Mouse (Mus musculus) cerebellum, postnatal 36 days (tissue): ENCODE results near the gene Oser1.

Source experiments
- DNase-seq, 2 experiments: peaks; one replicate each; pipeline ENCODE4 v3.0.0; 2021 to 2022; ENCODE audit warnings: mixed read lengths in 2 of 2

Oser1 gene

DNA sequence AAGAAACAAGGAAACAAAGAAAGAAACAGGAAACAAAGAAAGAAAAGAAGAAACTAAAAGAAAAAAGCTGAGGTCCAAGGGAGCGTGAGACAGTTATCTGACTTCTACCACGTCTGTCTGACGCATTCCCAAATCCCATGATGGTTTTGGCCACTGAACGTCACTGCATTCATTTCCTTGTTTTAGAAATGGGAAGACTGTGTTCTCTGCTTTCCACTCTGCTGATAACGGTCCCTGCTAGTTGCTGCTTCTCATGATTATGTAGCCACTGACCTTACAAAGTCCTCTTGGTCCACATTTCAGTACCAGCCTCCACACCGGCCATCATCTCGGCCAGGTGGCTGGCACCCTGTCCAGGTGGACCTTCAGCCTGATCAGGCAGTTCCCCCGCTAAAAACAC, 25.3 kb downstream of the Oser1 start:
- DNase-seq = no peak

DNA sequence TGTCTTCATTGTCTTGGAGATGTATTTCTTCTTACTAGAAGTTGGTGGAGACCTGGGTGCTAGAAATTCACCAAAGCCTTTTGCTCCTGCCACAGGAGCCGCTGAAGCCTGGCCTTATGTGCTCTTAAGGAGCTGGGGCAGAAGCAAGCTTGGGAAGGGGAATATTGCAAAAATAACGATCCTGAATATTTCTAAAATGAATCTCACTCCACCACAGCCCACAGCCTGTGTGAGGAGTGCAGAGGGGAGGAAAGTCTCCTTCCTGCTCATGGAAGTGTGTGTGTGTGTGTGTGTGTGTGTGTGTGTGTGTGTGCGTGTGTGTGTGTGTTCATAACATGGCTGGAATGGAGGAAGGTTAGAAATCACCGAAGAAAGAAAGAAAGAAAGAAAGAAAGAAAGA, 25.7 kb downstream of the Oser1 start:
- no peak for DNase-seq

DNA sequence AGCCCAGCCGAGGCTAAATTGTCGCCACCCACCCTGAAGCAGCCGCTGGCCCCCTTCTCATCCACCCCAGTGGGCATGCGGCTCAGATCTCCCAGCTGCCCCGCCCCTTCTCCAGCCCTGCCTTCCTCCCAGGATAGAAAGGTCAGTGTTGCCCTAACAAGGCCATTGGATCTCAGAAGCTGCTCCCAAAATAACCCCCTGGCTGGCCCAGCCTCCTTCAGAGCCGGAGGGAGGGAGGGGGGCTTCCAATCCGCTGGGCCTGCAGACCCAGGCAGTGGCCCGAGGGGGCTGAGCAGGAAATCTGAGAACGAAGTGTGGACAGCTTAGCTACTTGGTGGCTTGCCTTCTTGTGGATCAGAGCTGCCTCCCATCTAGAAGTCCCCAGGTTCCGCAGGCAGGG, 26.6 kb downstream of the Oser1 start, which contains the start of gene Jph2:
Gene Jph2 (minus strand): TSS at position 89 of the 400 bp plus-strand sequence.
- DNase-seq = no peak

DNA sequence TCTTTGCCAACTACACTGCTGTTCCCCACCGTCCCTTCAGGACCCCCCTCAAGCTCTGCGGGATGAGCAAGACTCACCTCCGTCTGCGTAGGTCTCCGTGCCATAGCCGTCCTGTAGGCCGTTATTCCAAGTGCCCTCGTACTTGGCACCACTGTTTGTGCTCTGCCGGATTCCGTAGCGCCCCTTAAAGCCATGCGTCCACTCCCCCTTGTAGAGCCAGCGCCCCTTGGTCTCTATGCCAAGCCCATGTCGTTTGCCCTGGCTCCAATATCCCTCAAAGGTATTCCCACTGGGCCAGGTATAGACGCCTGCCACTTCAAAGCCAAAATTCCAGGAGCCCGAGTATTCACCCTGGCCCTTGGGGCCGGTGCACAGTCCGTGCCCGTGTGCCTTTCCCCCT, 27.4 kb downstream of the Oser1 start:
- DNase-seq = no peak

DNA sequence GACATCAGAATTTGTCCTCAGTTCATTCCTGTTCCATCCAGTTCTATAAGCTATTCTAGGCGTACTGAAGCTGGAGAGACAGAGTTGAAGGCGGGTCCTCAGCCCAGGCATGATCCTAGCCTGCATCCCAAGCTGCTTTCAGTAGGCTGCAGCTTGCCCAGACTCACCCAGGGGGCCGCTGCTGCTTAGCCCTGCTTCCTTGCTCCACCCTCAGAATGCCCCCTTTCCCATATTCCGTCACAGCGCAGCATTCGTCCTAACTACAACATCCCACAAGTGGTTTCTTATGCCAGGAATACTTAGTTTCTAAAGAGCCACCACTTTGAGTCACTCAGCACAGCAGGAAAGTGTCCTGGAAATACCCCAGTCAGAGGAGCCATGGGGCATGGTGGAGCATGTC, 29.5 kb downstream of the Oser1 start:
- no peak for DNase-seq

DNA sequence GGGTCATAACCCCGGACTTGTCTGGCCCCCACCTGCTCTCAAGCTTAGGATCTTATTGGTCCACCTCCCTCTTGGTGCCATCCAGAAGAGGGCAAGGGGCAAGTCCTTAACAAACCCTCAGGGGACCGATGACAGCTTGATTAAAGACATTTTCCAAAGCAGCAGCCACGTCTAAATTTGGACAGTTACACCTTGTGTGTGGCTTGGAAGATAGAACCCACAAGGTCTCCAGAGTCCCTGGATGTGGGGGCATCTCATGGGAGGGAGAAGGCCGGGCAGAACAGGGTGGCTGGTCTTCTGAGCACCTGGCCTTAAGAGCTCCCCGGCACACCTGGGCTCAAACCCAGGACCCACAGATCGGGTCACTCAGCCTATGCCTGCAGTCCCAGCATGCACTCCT, 30.5 kb downstream of the Oser1 start:
- DNase-seq = no peak

DNA sequence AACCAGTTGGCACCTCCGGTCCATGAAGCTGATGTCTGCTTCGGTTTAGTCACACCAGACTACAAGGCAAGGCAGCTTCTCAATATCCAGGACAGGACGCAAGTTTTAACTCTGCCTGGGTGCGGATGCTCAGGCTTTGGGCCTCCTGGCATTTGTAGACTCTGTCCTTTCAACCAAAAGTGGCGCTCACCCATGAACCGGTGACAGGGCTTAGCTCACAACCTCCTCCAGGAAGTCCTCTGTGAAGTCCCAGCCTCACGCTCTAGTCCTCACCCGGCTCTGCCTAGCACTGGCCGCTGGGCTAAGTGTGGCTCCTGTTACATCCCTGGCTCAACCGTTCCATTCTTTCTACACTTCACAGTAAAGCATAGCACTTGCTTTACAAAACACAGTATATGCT, 31.3 kb downstream of the Oser1 start:
- no peak for DNase-seq

DNA sequence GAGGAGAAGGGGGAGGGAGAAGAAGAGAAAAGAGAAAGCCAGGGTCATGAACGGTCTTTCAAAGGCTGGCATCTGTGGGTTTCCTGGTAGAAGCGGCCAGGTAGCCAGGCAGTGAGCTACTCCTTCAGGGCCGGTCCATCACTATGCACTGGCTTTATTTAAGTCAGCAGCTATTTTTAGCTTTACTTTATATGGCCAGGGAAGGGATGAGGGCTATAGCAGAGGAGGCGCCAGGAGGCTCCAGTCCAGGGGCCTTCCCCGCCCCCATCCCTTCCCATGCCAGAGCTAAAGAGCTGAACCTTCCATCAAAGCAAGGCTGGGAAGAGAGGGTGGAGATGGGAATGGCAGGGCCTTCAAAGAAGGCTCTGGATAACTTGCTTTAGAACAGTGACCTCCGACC, 32.1 kb downstream of the Oser1 start:
- no peak for DNase-seq

DNA sequence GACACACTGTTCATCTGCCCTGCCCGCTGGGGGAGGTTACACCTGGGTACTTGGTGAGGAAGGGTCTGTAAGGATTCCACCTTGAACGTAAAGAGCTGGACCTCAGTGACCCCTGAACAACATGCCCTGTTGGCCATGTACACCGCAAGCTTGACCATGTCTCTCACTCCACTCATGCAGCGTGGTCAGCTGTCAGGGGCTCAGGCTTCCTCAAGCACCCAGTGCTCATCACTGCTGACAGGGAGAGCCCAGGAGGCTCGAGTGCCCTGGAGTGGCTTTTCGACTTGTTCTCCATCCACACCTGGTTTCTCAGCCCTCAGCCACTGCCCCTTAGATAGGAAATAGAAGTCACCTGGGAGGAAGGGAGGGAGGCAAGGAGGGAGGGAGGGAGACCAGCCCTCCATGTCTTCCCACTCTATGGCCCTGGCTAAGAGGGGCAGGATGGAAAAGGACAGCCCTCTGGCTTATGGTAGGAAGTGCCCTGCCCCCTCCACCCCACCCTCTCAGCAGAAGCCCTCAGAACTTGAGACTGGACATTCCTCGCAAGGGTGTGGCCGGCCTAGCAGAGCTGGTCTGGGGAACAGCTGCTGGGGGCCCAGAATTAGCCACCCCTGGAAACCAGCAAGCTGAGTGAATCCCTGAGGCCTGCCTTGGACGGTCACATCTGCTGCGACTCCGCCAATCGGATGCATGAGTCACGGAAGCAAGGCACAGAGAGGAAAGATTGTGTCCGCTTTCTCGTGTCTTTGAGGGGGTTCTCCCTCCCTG, 37.9 kb downstream of the Oser1 start:
- no peak for DNase-seq

DNA sequence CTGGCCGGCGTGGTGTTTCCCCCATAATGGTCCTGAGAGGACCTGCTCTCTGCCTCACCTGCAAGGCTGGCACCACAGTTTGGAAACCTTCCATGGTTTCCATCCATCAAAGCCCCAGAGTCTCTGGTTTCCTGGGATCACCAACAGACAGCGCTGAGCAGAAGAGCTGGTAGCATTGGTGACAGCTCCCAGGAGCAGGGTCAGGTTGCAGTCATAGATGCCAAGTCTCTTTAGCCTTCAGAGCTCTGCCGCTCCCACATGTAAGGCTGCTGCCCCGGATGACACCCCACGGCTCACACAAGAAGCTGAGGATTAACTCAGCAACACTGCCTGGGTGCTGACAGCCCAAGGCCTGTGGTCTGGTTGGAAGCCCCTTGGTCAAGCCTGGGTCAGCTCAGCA, 39.4 kb downstream of the Oser1 start:
- no peak for DNase-seq

DNA sequence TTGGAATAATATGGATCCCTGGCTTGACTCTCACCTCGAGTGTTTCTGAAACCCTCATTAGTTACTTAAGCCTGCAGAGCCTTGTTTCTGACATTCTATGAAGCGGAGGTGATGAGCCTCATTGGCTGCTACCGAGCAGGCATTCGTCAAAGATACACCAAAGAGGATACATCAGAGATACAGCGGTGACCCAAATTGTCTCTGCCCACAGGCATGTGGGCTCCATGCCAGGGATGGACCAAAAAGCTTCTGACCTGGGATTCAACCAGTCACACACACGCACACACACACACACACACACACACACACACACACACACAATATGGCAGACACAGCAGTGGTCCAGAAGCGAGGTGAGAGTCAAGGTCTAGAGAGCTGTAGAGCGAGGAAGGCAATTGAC, 43.3 kb downstream of the Oser1 start:
- DNase-seq = peak in 1 of 2 experiments; percentile 9

DNA sequence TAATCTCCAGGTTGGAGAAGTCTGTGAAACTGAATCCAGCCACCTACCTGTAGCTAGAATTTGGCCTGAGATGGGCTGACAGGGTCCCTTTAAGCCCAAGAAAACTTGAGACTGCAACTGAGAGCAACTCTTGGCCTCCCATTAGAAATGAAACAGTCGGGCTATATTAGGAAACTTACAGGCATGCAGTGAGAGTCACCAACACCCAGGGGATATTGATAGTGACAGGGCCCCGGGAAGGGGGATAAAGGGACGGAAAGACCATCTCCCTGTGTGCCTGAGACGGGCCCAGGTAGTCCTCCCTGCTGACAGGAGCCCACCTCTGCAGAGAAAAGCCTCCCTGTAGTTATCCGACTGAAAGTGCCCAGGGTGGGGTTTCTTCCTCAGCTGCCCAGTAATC, 45.1 kb downstream of the Oser1 start:
- DNase-seq = no peak

DNA sequence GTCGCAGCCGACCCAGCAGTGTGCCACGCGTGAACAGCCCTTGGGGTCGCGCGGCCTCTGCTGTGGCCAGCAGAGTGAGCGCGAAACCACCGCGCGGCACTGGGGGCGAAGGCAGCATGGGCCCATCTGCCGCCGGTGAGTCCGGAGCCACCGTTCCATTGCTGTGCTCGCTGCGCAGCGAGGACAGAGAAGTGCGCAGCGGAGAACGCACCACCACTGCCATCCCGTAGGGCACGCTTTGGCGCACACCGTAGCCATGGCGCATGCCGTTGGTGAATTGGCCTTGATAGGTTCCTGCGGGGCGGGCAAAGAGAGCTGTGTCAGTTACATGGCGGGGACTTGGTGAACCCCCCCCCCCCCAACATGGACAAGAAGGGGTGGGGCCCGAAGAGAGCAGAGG, 48.4 kb downstream of the Oser1 start:
- no peak for DNase-seq

DNA sequence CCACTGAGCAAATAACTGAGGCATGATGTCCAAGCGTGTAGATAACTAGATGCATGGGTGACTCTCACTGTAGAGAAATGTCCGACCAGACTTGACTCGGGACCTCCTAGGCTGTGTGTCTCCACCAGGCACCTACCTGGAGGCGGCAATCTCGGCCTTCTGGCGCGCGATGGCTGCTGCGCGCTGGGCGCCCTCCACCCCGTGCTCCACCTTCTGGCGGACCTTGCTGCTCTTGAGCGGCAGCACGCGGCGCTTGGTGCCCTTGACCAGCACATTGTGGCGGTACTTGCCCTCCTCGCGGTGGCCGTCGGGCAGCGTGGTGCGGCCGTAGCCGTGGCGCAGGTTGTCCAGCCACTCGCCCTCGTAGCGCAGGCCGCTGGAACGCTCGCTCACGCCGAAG, 49.0 kb downstream of the Oser1 start:
- DNase-seq = no peak

DNA sequence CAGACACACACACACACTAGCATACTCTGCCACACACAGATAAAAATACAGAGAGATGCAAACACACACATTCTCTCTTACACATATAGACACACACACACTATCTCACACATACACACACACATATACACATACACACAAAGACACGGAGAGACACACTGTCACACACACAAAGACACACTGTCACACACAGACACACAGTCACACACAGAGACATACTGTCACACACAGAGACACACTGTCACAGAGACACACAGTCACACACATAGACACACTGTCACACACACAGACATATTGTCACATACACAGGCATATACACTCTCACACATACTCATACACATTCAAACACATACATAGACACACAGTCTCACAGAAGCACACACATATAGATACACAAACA, 51.9 kb downstream of the Oser1 start:
- DNase-seq = no peak

DNA sequence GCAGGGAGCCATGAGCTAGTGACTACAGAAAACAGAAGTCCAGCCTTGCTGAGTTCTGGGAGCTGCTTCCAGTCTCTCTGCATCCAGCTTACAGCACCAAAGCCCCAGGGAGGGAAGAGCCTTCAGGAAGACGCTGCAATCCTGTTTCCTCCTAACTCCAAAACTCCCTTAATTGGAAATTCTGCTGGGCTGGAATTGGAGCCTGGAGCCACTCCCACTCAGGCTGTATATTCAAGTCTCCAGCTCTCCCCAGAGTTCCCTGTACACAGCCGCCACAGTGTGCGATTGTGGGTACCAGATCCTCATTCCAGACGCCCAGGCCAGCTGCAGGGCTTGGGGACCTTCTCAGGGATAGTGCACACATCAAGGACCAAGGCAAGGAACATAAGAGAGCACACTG, 54.3 kb downstream of the Oser1 start:
- DNase-seq = no peak

DNA sequence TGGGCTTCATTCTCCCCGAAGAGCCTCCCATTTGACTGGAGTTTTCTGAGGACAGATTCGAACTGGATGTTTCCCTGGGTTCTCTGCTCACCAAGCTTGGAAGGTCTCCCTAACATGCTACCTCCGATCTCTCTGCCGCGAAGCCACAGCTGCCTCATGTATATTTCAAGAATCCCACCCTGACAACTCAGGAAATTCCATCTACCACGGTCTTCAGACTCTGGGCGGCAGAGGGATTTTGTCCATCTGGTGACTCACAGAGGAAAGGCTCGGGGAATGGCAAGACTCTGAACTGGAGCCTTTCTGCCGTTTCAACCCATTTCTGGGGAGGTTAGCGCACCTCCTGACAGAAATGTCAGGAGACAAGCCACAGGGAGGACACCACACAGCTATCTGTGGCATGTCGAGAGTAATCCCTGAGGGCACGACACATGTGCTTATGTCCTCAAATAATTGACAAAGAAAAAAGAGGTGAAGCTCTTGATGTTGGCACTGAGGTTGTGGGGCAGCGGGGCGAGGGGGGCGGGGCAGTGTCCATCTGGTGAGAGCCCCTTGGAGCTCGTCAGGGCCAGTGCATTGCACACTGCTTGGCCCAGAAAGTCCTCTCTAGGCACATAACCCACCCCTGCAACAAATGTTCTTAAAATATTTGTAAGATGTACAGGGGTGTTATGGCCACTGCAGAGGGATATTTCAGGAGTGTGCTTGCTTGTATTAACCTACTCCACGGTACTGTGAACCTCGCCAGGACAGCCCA, 59.5 kb downstream of the Oser1 start:
- no peak for DNase-seq

DNA sequence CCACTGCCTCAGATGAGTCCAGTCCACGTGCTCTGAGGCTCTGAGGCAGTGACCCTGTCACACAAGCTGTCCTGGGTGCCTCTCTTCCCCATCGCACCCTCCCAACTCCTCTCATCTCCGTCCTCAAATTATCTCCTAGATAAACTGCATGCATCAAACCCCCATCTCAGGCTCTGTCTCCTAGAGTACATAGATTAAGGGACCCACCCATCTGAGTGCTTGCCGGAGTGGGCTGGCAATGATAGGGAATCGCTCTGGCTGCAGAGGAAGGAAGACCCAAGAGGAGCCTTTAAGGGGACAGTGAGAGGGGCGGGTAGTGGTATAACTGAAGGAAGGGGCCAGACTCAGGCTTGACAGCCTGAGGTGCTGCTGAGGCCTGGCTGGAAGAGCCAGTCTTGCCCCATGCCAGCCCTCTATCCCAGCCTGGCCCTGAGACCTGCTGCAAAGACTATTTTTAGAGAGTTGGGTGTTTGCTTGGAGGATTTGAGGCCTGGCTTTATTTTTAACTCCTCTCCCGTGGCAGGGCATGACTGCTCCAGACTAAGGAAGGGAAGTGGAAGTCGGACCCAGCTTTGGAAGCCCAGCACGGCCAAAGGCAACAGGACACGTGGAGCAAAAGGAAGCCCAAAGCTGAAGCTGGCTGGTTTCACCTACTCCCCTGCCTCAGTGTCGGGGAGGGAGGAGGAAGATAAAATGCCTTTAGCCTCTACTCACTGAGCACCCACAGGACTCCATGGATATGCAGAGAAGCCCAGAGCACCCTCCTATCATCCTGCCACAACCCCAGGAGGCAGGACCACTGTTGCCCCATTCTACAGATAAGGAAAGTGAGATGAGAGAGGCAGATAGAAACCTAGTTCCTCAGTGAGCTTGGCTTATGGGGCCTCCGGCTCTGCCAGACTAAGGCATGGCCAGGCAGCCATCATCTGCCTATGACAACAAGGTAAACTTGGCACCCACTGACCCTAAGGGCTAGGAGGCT, 61.3 kb downstream of the Oser1 start:
- no peak for DNase-seq

DNA sequence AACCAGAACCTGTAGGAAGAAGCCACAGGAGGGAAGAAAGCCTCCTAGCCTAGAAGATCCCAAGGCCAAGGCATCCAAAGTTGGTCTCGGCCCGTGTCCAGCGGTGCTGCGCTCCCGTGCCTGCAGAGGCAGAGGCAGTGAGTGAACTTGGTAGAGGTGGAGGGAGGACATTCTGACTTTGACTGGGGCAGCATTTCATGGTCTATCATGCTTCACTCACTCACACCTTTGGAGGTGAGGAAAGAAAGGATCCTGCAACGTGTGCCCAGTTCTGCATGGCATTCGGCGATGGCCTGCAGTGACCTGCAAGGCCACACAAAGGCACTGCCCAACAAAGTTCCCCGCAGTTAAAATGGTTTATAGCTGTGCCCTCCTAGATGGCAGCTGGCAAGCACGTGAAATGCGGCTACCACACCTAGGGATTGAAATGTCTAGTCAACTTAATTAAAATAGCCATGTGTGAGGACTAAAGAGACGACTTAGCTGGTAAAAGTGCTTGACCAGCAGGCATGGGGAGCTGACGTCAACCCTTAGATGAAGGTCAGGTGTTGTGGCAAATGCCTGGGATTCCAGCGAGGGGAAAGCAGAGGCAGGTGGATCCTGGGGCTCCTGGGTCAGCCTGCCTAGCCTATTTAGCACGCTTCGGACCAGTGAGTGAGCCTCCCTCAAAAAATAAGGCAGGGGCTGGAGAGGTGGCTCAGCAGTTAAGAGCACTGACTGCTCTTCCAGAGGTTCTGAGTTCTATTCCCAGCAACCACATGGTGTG, 63.5 kb downstream of the Oser1 start:
- no peak for DNase-seq

DNA sequence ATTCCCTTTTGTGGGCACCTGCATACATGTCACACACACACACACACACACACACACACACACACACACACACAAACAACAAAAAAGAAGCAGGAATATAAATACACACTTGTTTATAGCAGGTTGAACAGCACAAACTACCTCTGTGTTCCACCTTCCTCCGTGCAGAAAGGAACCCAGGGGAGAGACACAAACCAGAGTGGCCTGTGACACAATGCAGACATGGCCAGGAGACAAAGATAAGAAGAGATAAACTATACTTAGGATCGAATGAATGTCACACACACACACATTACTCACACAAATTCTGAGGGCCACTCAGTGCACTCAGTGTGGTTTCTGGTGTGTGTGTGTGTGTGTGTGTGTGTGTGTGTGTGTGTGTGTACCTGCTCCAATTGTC, 65.2 kb downstream of the Oser1 start:
- no peak for DNase-seq

DNA sequence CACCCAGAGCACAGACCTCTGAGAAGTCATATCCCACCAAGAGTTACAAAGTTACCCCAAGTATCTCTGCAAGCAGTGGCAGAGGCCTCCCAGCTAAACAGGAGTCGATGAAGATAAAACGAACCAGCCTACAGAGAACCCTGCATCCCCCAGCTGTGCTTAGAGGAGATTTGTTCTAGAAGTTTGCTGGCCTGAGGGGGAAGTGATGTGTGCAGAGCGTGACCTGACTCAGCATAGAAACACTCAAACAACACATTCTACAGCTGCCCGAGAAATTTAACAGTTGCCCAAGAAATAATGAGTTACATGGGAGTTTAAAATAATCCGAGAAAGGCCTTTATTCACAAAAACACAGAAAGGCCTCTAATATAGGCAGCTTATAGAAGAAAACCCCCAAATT, 65.8 kb downstream of the Oser1 start:
- no peak for DNase-seq

DNA sequence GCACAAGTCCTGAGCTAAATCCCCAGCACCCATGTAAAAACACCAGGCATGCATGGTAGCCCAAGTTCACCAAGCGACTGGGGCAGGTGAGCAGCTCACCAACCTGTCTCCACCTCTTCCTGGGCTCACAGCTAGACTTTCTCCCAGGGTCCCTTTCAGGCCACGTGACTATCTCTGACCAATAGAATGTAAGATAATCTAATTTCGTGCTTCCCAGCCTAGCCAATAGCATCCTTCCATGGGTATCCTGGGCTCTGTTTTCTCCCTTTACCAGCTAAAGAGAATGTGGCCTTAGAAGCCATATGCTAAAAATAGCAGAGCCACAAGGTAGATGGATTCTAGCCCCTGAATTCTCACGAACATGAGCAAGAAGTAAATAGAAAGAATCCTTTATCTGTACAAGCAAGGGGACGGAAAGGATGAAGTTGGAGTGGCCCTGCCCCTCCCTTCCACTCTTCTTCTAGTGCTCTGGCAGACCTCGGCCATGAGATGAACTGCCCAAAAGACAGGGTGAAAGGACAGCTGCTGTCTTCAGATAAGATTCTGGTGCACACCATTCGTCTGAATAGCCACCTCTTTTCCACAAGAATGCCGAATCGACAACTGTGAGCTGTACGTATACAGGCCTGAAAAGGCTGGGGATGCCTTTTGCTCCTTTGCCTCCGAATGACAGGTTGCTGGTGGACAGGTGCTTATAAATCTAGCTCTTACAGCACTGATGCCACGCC, 68.2 kb downstream of the Oser1 start:
- DNase-seq = no peak
